Mouse (Mus musculus) T-cell, adult 2 months (primary cell): Measurements from ENCODE around the gene Clec12a.

ENCODE experiments used
- DNase-seq: peaks from one replicate; pipeline ENCODE4 v3.0.0; 2022; ENCODE audit warnings: low spot score

Gene Clec12a

GRCm38 (mm10) chr6:129380454-129380853, 38.0 kb downstream of the Clec12a start:
- DNase-seq = no peak

GRCm38 (mm10) chr6:129381736-129382135, 39.2 kb downstream of the Clec12a start:
- no peak for DNase-seq

- DNase-seq = no peak
Measured at GRCm38 (mm10) chr6:129383466-129383865, 41.0 kb downstream of the Clec12a start.

- no peak for DNase-seq
Measured at GRCm38 (mm10) chr6:129385000-129385399, 42.5 kb downstream of the Clec12a start.

GRCm38 (mm10) chr6:129385774-129386173, 43.3 kb downstream of the Clec12a start, which contains the start of gene Clec12b:
Gene Clec12b (minus strand): TSS chr6:129385874.
- DNase-seq = no peak

- no peak for DNase-seq
Measured at GRCm38 (mm10) chr6:129393087-129393720, 50.7 kb downstream of the Clec12a start.

- no peak for DNase-seq
Measured at GRCm38 (mm10) chr6:129393732-129394131, 51.2 kb downstream of the Clec12a start.

GRCm38 (mm10) chr6:129396997-129397396, 54.5 kb downstream of the Clec12a start, which contains the start of gene Clec1b:
Gene Clec1b (plus strand): TSS chr6:129397297.
- no peak for DNase-seq

- DNase-seq = no peak
Measured at GRCm38 (mm10) chr6:129399945-129400344, 57.5 kb downstream of the Clec12a start.

GRCm38 (mm10) chr6:129402404-129402803, 59.9 kb downstream of the Clec12a start:
- no peak for DNase-seq

GRCm38 (mm10) chr6:129403391-129403790, 60.9 kb downstream of the Clec12a start:
- no peak for DNase-seq

- no peak for DNase-seq
Measured at GRCm38 (mm10) chr6:129405999-129406398, 63.5 kb downstream of the Clec12a start.

GRCm38 (mm10) chr6:129407324-129407723, 64.8 kb downstream of the Clec12a start:
- DNase-seq = no peak

- DNase-seq = no peak
Measured at GRCm38 (mm10) chr6:129408562-129408961, 66.1 kb downstream of the Clec12a start, which contains the start of gene Clec9a. Gene Clec9a (plus strand): TSS chr6:129408862.

- no peak for DNase-seq
Measured at GRCm38 (mm10) chr6:129414177-129414576, 71.7 kb downstream of the Clec12a start.
